Mouse (Mus musculus): ENCODE results near the gene Olfr1463. TPM values are rescaled to one million over a fixed set of nuclear protein-coding genes. Genes with fewer than 3 reads are reported as not detected.

Olfr1463 gene
- polyA plus RNA-seq (2015; fragmentation: Nextera tagmentation; extraction: Ambion mirVana): not detected in 2 replicates

DNA sequence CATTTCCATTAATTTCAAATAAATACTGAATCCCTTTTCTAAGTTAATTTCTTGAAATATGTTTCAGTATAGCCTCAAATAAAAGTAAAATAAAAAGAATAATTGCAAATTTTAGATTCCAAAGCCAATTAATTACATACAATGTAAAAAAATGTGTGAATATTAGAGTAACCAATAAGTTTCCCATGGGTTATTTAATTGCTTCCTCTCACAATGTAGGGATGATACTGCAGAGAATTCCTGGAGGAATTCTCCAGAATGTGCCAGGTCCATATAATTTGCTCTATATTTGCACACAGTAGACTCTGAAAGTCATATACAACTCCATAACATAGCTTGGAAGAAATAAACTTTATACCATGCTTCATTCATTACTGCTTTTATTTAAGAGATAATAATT is at the start of gene Olfr1463:
Gene Olfr1463 (plus strand): TSS at position 301 of the 400 bp plus-strand sequence.
- Histone ChIP-seq H3K9ac (replicated peaks; ENCODE audit: low read depth, low read length) (no peak within 1 kb of the TSS), H3K4me3 (replicated peaks; ENCODE audit: low read length) (no peak within 1 kb of the TSS), H3K4me1 (replicated peaks; ENCODE audit: control insufficient read depth, insufficient read depth, low read length) (no peaks in the 10 kb centered on the region), H3K36me3 (ENCODE audit: control insufficient read depth, insufficient read depth) (no peaks in the 10 kb centered on the region), H3K27me3 (replicated peaks; ENCODE audit: control insufficient read depth, insufficient read depth, low read length) (no peaks in the 10 kb centered on the region), H3K27ac (ENCODE audit: low read length) (no peak within 1 kb of the TSS), H3K9me3 (ENCODE audit: control insufficient read depth, low read length) (peaks cover 13% of the 10 kb centered on the region), H3K4me2 (ENCODE audit: low read length) (no peak within 1 kb of the TSS)
- no peak for ATAC-seq

GRCm38 (mm10) chr19:13185434-13185833 is 45.7 kb upstream of the Olfr1463 start, which contains the start of gene Olfr1462:
TSS of gene Olfr1462 (plus strand) at chr19:13185734.
- Histone ChIP-seq H3K4me3 (replicated peaks; ENCODE audit: low read length) (no peak within 1 kb of the TSS), H3K9me3 (ENCODE audit: control insufficient read depth, low read length) (peaks cover 2% of the 10 kb centered on the region; the same call in 1 of the 2 replicates), H3K27me3 (replicated peaks; ENCODE audit: control insufficient read depth, insufficient read depth, low read length) (no peaks in the 10 kb centered on the region), H3K4me1 (replicated peaks; ENCODE audit: control insufficient read depth, insufficient read depth, low read length) (no peaks in the 10 kb centered on the region), H3K9ac (replicated peaks; ENCODE audit: low read depth, low read length) (no peak within 1 kb of the TSS), H3K4me2 (ENCODE audit: low read length) (no peak within 1 kb of the TSS), H3K27ac (ENCODE audit: low read length) (no peak within 1 kb of the TSS), H3K36me3 (ENCODE audit: control insufficient read depth, insufficient read depth) (no peaks in the 10 kb centered on the region)
- WGBS: 82% methylated on average over 1 of the region's 1 CpGs
- no peak for ATAC-seq

DNA sequence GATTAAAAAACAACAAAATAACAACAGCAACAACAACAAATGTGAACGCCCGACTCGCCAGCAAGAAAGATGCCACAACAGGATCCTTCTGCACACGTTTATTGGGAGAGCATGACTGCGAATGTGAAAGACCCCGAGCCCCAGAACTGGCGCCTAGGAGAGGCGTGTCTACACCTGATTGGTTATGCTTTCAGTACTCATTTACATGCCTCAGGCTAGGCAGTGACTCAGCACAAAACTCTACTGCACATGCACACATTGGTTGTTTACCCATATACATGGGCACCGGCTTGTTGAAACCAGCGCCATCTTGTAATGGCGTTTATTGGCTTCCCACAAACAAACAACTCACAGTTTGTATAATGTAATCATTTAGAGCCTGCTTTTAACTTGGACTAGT is 9.5 kb upstream of the Olfr1463 start:
- Histone ChIP-seq H3K4me3 (replicated peaks; ENCODE audit: low read length) (no peak overlapping the region), H3K27ac (ENCODE audit: low read length) (no peak overlapping the region), H3K4me2 (ENCODE audit: low read length) (no peak overlapping the region), H3K27me3 (replicated peaks; ENCODE audit: control insufficient read depth, insufficient read depth, low read length) (no peaks in the 10 kb centered on the region), H3K9ac (replicated peaks; ENCODE audit: low read depth, low read length) (no peak overlapping the region), H3K9me3 (ENCODE audit: control insufficient read depth, low read length) (peaks cover 2% of the 10 kb centered on the region), H3K4me1 (replicated peaks; ENCODE audit: control insufficient read depth, insufficient read depth, low read length) (no peaks in the 10 kb centered on the region), H3K36me3 (ENCODE audit: control insufficient read depth, insufficient read depth) (no peaks in the 10 kb centered on the region)
- ATAC-seq: no peak
- WGBS: 88% methylated on average over 11 of the region's 11 CpGs

Other genes with a start within 250 kb of the Olfr1463 start
- gene Olfr1451, start 236.3 kb upstream of the Olfr1463 start, polyA plus RNA-seq (2015; fragmentation: Nextera tagmentation; extraction: Ambion mirVana): not detected in 2 replicates
- gene Olfr1453, start 203.0 kb upstream of the Olfr1463 start, polyA plus RNA-seq (2015; fragmentation: Nextera tagmentation; extraction: Ambion mirVana): not detected in 2 replicates
- gene Olfr1454, start 170.7 kb upstream of the Olfr1463 start, polyA plus RNA-seq (2015; fragmentation: Nextera tagmentation; extraction: Ambion mirVana): not detected in 2 replicates
- gene Olfr1457, start 133.4 kb upstream of the Olfr1463 start, polyA plus RNA-seq (2015; fragmentation: Nextera tagmentation; extraction: Ambion mirVana): not detected in 2 replicates
- gene Olfr1458, start 124.6 kb upstream of the Olfr1463 start, polyA plus RNA-seq (2015; fragmentation: Nextera tagmentation; extraction: Ambion mirVana): not detected in 2 replicates
- gene Olfr1459, start 81.8 kb upstream of the Olfr1463 start, polyA plus RNA-seq (2015; fragmentation: Nextera tagmentation; extraction: Ambion mirVana): 0.03 TPM in 1 of 2 replicates, not detected in the other
- gene Olfr1461, start 68.3 kb upstream of the Olfr1463 start, polyA plus RNA-seq (2015; fragmentation: Nextera tagmentation; extraction: Ambion mirVana): not detected in 2 replicates
- not detected in 2 replicates for gene Olfr1462, start 45.6 kb upstream of the Olfr1463 start, polyA plus RNA-seq (2015; fragmentation: Nextera tagmentation; extraction: Ambion mirVana)
- not detected in 2 replicates for gene Olfr1465, start 84.2 kb downstream of the Olfr1463 start, polyA plus RNA-seq (2015; fragmentation: Nextera tagmentation; extraction: Ambion mirVana)
- gene Olfr1466, start 107.5 kb downstream of the Olfr1463 start, polyA plus RNA-seq (2015; fragmentation: Nextera tagmentation; extraction: Ambion mirVana): not detected in 2 replicates
- not detected in 2 replicates for gene Olfr1467, start 130.9 kb downstream of the Olfr1463 start, polyA plus RNA-seq (2015; fragmentation: Nextera tagmentation; extraction: Ambion mirVana)
- not detected in 2 replicates for gene Olfr1469, start 176.5 kb downstream of the Olfr1463 start, polyA plus RNA-seq (2015; fragmentation: Nextera tagmentation; extraction: Ambion mirVana)
- not detected in 2 replicates for gene Olfr1471, start 212.1 kb downstream of the Olfr1463 start, polyA plus RNA-seq (2015; fragmentation: Nextera tagmentation; extraction: Ambion mirVana)
- gene Olfr1472, start 224.8 kb downstream of the Olfr1463 start, polyA plus RNA-seq (2015; fragmentation: Nextera tagmentation; extraction: Ambion mirVana): not detected in 2 replicates
- gene Olfr1474, start 238.2 kb downstream of the Olfr1463 start, polyA plus RNA-seq (2015; fragmentation: Nextera tagmentation; extraction: Ambion mirVana): not detected in 2 replicates
- not detected in 2 replicates for gene Olfr1475, start 248.9 kb downstream of the Olfr1463 start, polyA plus RNA-seq (2015; fragmentation: Nextera tagmentation; extraction: Ambion mirVana)

Data from forebrain, embryonic 16.5 days (tissue).